Mouse (Mus musculus) liver, adult 2 months (tissue): ENCODE data around the gene Gm17359.

Source experiments
- CTCF ChIP-seq: fragments of 200-500 bp; IDR thresholded peaks from 2 replicates; pipeline ENCODE4 v1.5.1; 2011; ENCODE audit warnings: low read depth, low read length, control low read depth
- POLR2A ChIP-seq: fragments of 200-500 bp; IDR thresholded peaks from 2 replicates; pipeline ENCODE4 v1.6.1; 2011; ENCODE audit warnings: low read length, control low read depth; ENCODE audit not compliant: insufficient read depth; ENCODE audit errors: extremely low read depth

DNA sequence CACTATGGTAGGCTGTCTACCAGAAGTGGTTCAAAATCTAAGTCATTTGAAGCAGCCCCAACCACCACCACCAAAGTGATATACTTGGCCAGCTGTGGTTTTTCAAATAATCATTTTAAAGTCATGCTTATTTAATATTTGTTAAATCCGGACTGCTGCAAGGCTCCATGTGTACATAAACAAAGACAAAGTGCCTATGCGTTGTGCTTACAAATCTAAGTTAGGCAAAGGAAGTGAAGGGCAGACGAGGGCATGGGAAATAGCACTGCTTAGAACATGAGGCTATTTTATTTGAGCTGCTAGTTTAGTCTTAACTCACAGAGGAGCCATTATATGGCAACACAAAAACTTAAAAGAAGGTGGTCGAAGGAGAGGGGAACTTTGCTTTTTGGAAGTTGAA lies 43.4 kb upstream of the Gm17359 start:
- no peak for TF ChIP-seq CTCF
- TF ChIP-seq POLR2A, result no peak
